Mouse (Mus musculus): ENCODE data around the gene Dlg2. TPM values are rescaled to one million over a fixed set of nuclear protein-coding genes. Genes with fewer than 3 reads are reported as not detected.
A peak's percentile ranks its signal among the peaks of the same experiment; 100 is the strongest.

Gene Dlg2
- polyA plus RNA-seq, 1 experiment: 7.6 TPM

DNA sequence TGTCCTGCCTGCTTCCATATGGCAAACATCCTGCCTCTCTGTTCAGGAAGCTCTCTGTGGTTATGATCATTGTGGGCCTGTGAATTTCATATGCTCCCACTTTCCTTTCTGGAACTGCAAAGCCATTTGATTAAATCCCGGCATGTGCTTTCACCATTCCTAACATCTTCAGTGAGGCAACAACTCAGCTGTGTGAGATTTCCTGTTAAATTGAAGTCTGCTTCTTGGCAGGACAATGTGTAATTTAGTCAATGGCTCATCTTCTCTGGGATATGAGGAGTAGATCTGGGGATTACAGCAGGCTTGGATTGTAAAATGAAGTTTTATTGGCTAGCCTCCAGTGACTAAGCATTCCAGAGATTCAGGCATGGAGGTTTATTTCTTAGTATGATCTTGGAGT is 722.9 kb downstream of the Dlg2 start:
- Histone ChIP-seq H3K4me1 (ENCODE audit: control insufficient read depth, insufficient read depth, insufficient read length, low read length) (no peaks in the 10 kb centered on the region), H3K27ac (replicated peaks; ENCODE audit: low read depth, low read length) (no peak overlapping the region), H3K4me3 (ENCODE audit: insufficient read depth, low read depth, low read length) (no peak overlapping the region)

DNA sequence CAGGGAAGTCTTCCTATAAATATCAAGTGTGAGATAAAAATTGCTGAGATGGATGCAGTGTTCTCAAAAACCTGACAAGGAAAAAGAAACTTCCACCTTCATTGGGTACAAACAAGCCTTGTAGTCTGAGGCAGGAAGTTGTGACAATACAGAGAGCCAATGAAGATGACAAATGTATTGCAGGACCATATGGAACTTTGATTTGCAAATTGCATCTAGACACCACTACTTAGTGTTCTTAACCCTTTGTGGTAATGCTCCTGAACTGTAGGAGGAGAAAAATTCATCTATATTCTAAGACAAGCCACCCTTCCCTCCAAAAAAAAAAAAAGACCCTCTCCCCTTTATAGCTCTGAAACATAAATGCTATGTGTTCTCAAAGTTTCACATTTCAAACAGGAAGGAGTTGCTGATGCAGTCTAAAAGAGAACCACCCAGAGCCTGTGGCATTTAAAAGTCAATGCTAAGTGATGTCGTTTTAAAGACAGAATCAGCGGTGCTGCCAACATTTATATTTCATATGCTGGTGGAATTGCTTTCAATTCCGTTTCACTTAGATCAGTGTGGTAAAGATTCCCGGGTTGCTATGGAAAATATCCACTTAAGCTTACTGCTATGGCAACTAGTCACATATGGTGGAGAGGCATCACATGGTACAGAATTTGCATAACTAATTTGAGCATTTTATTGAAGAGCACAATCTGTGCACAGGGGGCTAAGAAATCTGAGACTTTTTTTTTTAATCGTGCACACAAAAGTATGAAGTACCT is 731.8 kb downstream of the Dlg2 start:
- Histone ChIP-seq H3K4me3 (ENCODE audit: insufficient read depth, low read depth, low read length) (no peak overlapping the region), H3K4me1 (ENCODE audit: control insufficient read depth, insufficient read depth, insufficient read length, low read length) (no peaks in the 10 kb centered on the region), H3K27ac (replicated peaks; ENCODE audit: low read depth, low read length) (no peak overlapping the region)

DNA sequence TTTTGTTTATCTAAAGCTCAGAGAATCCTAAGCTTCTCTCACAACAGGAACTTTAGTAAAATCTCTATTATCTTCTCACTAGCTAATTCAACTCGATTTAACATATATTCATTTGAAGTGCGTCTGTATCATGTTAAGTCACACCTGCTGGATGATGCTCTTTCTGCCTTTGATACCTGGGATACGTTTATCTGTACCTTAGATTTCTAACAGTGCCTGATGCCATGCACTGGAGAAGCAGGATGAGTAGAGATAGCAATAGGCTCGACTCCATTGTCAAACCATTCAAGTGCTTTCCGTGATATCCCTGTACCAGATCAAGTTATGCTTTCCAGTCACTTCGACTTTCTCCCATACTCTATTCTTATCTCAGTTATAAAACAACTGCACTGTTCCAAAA is 732.5 kb downstream of the Dlg2 start:
- no peak overlapping the region for H3K4me3 ChIP-seq (ENCODE audit: insufficient read depth, low read depth, low read length)
- H3K4me1 ChIP-seq (ENCODE audit: control insufficient read depth, insufficient read depth, insufficient read length, low read length): no peaks in the 10 kb centered on the region
- no peak overlapping the region for H3K27ac ChIP-seq (replicated peaks; ENCODE audit: low read depth, low read length)

DNA sequence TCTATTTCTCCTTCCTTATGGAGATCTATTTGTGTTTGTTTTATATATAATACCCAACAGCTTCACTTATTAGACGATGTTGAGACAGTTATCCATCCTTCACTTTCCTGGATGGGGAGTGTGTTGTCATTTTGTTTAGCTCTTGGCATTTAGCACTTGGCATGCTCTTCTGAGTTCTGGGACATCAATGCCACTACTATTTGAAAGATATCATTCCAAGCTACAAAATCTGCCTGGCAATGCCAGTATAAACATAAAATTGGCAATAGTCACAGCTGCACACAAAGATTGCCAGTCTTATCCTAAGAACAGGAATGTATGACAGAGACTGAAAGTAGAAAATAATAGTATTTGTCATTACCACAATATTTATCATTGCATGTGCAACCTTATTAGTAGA is 735.8 kb downstream of the Dlg2 start:
- Histone ChIP-seq H3K4me1 (ENCODE audit: control insufficient read depth, insufficient read depth, insufficient read length, low read length) (no peaks in the 10 kb centered on the region), H3K4me3 (ENCODE audit: insufficient read depth, low read depth, low read length) (no peak overlapping the region)

DNA sequence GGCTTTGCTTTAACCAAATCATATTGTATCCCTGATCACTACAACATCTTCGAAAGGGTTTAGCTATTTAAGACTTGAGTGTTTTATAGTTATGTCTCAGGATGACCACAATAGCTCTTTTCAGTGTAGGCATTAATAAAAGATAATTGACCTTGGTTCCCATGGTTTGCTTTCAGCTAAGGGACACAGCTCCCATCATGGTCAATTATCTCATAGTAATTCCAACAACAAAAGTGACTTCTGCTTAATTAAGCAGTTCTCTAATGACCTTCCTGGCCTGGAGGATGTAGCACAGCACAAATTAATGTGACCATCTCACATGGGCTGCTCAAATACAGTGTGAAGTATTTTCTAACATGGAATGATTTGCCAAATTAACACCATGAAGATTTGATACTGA is 738.4 kb downstream of the Dlg2 start:
- H3K4me3 ChIP-seq (ENCODE audit: insufficient read depth, low read depth, low read length): no peak overlapping the region
- H3K27ac ChIP-seq (replicated peaks; ENCODE audit: low read depth, low read length): no peak overlapping the region
- H3K4me1 ChIP-seq (ENCODE audit: control insufficient read depth, insufficient read depth, insufficient read length, low read length): no peaks in the 10 kb centered on the region

More for the DNA sequence above, 735.8 kb downstream of the Dlg2 start:
- H3K27ac ChIP-seq (replicated peaks; ENCODE audit: low read depth, low read length): no peak overlapping the region

DNA sequence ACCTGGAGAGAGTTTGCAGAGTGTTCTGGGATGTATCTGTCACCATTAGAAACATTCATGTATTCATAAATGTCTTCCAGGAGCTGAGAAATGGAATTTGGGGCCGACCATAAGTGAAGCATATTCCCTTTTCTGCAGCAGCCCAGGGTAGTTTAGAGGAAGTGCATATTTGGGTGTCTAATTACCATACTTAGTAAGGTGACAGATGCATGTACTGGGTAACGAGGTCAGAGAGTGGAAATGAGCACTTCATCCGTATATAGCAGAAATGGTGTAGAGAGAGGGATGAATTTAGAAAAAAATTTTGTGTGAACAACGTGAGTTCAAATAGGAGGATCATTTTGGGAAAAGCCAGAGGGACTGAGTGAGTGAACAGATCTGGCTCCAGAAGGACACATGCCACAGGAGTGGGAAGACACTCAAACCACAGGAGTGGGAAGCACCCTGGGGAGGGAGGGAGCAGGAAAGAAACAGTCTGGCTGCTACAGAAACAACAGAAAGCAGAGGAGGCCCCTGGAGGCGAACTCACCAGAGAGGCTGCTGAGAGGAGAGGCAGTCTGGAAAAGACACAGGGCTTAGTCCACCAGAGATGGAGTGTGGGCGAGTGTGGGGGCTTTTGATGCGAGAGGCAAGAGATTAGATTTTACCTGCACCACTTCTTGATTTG is 742.0 kb downstream of the Dlg2 start:
- Histone ChIP-seq H3K4me3 (ENCODE audit: insufficient read depth, low read depth, low read length) (no peak overlapping the region), H3K27ac (replicated peaks; ENCODE audit: low read depth, low read length) (no peak overlapping the region), H3K4me1 (ENCODE audit: control insufficient read depth, insufficient read depth, insufficient read length, low read length) (no peaks in the 10 kb centered on the region)

DNA sequence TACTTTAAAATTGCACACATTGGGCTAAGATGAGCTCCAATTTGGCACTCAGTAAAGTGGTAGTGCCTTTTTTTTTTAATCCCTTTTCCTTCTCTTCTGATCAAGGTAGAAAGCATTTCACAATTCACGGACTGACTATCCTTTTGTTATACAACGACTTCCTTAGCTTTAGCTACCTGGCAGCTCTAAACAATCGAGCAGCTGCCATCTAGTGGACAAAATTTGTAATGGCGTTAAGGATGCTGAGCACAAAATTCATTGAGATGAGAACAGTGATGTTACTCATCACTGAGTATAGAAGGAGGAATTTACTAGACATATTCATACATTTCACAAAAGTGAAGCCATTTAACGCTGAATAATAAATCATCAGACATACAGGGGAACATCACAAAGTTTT is 750.0 kb downstream of the Dlg2 start:
- no peaks in the 10 kb centered on the region for H3K4me1 ChIP-seq (ENCODE audit: control insufficient read depth, insufficient read depth, insufficient read length, low read length)
- H3K27ac ChIP-seq (replicated peaks; ENCODE audit: low read depth, low read length): no peak overlapping the region
- no peak overlapping the region for H3K4me3 ChIP-seq (ENCODE audit: insufficient read depth, low read depth, low read length)

DNA sequence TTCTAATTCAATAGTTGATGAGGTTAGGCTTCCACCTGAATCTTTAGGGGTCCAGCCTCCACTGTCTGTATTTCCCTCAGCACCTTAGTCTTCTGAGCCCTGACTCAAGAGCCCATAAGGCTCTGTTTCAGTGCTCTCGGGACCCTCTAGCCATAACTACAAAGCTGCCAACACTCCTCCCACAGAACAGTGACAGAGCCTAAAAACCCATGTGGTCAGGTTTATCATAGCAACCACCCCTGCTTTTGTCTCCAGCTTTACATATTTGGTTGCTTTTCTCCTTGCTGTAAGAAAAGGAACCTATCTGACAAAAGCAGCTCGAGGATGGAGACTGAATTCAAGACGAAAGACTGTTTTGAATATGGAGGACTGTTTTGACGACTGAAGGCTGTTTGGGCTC is 765.2 kb downstream of the Dlg2 start:
- Histone ChIP-seq H3K27ac (replicated peaks; ENCODE audit: low read depth, low read length) (no peak overlapping the region), H3K4me1 (ENCODE audit: control insufficient read depth, insufficient read depth, insufficient read length, low read length) (no peaks in the 10 kb centered on the region), H3K4me3 (ENCODE audit: insufficient read depth, low read depth, low read length) (no peak overlapping the region)

DNA sequence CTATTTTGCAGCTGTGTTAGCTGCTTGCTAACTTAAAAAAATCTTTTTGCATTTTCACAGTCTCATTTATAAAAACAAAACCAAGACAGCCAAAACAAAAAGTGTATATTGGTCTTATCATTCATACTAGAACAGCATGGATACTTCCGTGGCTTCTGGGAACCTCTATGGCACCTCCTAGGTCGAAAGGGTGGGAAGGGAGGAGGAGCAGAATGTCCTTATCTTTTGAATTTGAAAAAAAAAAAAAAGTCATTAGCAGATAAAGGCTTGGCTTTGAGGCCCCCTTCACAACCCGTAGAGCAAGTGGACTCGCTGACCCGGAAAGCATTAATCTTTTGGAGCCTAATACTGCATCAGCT is 785.2 kb downstream of the Dlg2 start:
- no peaks in the 10 kb centered on the region for H3K4me1 ChIP-seq (ENCODE audit: control insufficient read depth, insufficient read depth, insufficient read length, low read length)
- 0 out of 2 replicates have a peak overlapping the region, but pooled peaks have one; percentile 30 for H3K4me3 ChIP-seq (ENCODE audit: insufficient read depth, low read depth, low read length)
- H3K27ac ChIP-seq (replicated peaks; ENCODE audit: low read depth, low read length): no peak overlapping the region

DNA sequence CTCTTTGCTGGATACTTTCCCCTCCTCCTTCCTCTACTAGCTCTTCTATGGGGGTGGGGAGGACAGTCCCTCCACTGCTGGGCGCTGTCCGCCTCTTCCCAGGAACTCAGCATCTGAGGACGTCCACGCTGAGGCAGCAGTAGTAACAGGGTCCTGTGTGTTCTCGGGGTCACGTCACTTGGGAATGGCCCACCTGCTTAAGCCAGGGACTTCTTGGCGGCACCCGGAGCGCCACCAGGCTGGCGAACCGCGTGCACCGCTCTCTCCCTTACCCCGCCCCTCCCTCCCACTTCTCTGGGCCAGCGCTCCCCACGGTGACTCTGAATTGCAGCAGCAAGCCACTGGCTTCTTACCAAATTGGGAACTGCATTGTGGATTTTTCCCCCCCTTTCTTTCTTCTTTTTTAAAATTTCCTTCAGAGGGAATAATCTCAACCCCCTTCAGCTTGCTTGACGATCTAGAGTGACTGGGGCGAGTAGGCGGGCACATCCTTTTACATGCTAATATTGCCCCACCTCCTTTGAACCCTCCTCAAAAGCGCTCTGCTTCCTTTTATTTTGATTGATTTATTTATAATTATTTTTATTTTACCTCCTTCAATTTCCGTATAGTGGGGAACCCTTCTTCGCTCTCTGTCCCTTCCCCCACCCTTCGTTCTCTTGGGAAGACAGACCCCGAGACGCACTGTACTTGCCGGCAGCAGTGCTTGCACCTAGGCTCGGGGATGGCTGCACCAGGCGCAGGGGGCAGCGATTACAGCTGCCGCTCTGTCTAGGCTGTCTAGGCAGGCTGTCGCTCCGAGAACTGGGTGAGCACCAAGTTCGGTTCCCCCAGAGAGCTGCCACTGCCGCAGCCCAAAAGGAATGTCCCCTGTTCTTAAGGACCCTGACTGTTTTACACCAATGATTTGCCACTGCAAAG is 785.8 kb downstream of the Dlg2 start:
- Histone ChIP-seq H3K4me1 (ENCODE audit: control insufficient read depth, insufficient read depth, insufficient read length, low read length) (no peaks in the 10 kb centered on the region), H3K27ac (replicated peaks; ENCODE audit: low read depth, low read length) (no peak overlapping the region), H3K4me3 (ENCODE audit: insufficient read depth, low read depth, low read length) (peak overlapping the region; percentile 30; the same call in 1 of the 2 replicates)

DNA sequence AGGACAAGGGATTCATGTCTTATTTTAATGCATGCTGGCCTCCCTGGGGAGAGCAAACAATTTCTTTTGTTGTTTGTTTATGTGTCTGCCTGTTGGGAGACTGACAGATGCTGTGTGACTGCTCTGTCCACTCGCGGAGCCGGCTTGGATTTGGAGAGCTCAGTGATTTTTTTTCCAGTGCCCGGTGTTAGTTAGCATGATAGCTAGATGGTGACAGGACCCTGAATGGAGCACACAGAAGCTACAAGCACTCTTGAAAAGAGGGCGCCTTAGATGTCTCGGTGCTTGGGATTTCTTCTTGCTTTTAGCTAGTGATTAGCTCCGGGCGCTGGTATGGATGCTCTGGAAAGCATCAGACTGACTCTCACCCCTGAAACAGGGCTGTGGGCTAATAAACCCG is 786.5 kb downstream of the Dlg2 start:
- Histone ChIP-seq H3K4me1 (ENCODE audit: control insufficient read depth, insufficient read depth, insufficient read length, low read length) (no peaks in the 10 kb centered on the region), H3K27ac (replicated peaks; ENCODE audit: low read depth, low read length) (no peak overlapping the region), H3K4me3 (ENCODE audit: insufficient read depth, low read depth, low read length) (no peak overlapping the region; the same call in 1 of the 2 replicates)

DNA sequence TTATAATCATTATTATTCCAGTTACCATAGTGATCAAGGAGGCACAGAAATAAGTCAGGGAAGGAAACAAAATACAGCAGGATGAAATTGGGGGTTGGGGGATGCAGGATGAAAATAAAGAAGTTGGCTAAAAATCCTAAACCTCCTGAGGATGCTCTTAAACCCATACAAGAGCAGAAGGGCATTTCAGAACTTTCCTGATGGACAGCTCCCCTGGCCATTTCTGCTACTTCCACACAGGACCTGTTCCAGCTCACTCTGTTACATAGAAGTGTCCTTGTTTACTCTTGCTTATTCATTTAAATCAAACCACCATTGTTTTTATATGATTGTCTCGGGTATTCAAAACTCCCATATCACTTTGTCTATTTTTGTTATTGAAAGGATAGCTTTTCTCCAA is 791.3 kb downstream of the Dlg2 start:
- H3K27ac ChIP-seq (replicated peaks; ENCODE audit: low read depth, low read length): no peak overlapping the region
- H3K4me3 ChIP-seq (ENCODE audit: insufficient read depth, low read depth, low read length): no peak overlapping the region
- no peaks in the 10 kb centered on the region for H3K4me1 ChIP-seq (ENCODE audit: control insufficient read depth, insufficient read depth, insufficient read length, low read length)

DNA sequence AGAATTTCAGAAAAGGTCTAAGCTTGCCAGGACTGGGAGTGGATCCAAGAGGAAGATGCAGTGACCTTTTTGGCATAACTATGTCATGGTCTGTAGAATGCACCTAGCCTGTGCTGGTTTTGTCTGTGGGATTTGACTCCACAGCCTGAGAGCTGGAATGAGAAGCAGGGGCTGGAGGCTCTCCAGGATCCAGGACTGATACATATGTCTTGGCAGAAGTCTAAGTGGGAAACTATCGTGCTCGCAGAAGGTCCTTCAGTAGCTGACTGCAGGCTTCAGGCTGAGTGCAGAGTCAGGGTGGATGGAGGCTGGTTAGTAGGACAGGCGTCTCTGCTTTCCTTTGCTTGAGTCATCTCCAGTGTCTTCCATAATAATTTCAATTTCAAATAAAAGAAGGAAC is 807.7 kb downstream of the Dlg2 start:
- no peaks in the 10 kb centered on the region for H3K4me1 ChIP-seq (ENCODE audit: control insufficient read depth, insufficient read depth, insufficient read length, low read length)
- no peak overlapping the region for H3K27ac ChIP-seq (replicated peaks; ENCODE audit: low read depth, low read length)
- no peak overlapping the region for H3K4me3 ChIP-seq (ENCODE audit: insufficient read depth, low read depth, low read length)

DNA sequence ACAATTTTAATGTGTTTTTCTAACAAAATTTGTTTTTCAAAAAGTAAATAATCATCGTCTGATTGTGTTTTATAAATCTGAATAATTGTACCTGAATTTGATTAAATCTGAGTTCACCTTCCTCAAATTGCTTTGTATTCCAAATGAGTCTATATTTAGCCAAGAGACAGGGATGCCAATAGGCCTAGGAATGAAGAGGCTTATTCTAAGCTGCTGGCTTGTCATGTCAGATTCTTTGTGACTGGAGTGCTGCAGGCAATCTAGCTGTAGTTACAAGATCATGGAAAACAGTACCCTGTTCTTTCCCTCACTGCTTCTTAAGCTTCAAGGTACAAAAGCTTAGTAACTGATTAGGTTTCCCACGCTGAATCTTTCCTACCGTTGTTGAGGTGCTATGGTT is 811.9 kb downstream of the Dlg2 start:
- Histone ChIP-seq H3K4me3 (ENCODE audit: insufficient read depth, low read depth, low read length) (no peak overlapping the region), H3K4me1 (ENCODE audit: control insufficient read depth, insufficient read depth, insufficient read length, low read length) (no peaks in the 10 kb centered on the region)

DNA sequence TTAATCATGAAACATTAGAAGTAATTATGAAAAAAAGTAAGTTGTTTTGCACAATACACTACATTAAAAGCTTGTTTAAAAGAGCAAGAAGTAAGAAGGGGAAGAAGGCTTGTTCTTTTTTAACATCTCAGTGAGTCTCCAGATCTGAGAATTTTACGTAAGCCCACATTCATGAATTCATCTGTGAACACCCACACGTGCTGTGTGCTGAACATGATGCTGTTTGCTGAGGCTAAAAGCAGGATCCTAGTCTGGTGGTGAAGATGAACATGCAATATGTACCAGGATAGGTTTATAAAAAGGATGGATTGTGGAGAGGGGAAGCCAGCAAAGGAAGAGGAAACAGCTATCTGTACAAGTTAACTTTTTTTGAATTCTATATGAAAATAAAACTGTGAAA is 819.7 kb downstream of the Dlg2 start:
- Histone ChIP-seq H3K4me3 (ENCODE audit: insufficient read depth, low read depth, low read length) (no peak overlapping the region), H3K4me1 (ENCODE audit: control insufficient read depth, insufficient read depth, insufficient read length, low read length) (no peaks in the 10 kb centered on the region), H3K27ac (replicated peaks; ENCODE audit: low read depth, low read length) (no peak overlapping the region)

More for the DNA sequence above, 811.9 kb downstream of the Dlg2 start:
- H3K27ac ChIP-seq (replicated peaks; ENCODE audit: low read depth, low read length): no peak overlapping the region
